Mouse (Mus musculus): Measurements from ENCODE around the gene Klhdc8a. TPM values are rescaled to one million over a fixed set of nuclear protein-coding genes. Genes with fewer than 3 reads are reported as not detected.

Klhdc8a gene
- 0.69 and 0.70 TPM in 2 replicates for polyA plus RNA-seq (2012; rRNA removed)

- TF ChIP-seq POLR2A (IDR thresholded peaks at IDR 0.05; ENCODE audit: control insufficient read depth, low read depth, low read length) (no peak), CTCF (IDR thresholded peaks at IDR 0.05; ENCODE audit: control insufficient read depth, insufficient read depth, insufficient replicate concordance, low read depth, low read length) (no peak)
- H3K4me1 ChIP-seq (ENCODE audit: control insufficient read depth, insufficient read depth, low read length), result peaks cover 14% of the 10 kb centered on the region
- no peaks in the 10 kb centered on the region for H3K36me3 ChIP-seq (ENCODE audit: control insufficient read depth, insufficient read depth, low read length)
- H3K27me3 ChIP-seq (ENCODE audit: control insufficient read depth, insufficient read depth, low read length), result no peaks in the 10 kb centered on the region; the same call in 1 of the 2 replicates
- H3K27ac ChIP-seq (ENCODE audit: control insufficient read depth, insufficient read depth, low read depth, low read length), result no peak within 1 kb of the TSS
- peak within 1 kb of the TSS; percentile 79 for H3K4me3 ChIP-seq (ENCODE audit: control insufficient read depth, low read depth, low read length)
Observed at GRCm38 (mm10) chr1:132298425-132298800, at the start of gene Klhdc8a. Klhdc8a (plus strand) TSS chr1:132298626.

GRCm38 (mm10) chr1:132254467-132254866, 44.0 kb upstream of the Klhdc8a start:
- H3K27ac ChIP-seq (ENCODE audit: control insufficient read depth, insufficient read depth, low read depth, low read length), result no peak overlapping the region
- no peaks in the 10 kb centered on the region for H3K36me3 ChIP-seq (ENCODE audit: control insufficient read depth, insufficient read depth, low read length)
- H3K4me3 ChIP-seq (ENCODE audit: control insufficient read depth, low read depth, low read length), result no peak overlapping the region
- H3K27me3 ChIP-seq (ENCODE audit: control insufficient read depth, insufficient read depth, low read length), result no peaks in the 10 kb centered on the region
- TF ChIP-seq POLR2A (IDR thresholded peaks at IDR 0.05; ENCODE audit: control insufficient read depth, low read depth, low read length) (no peak), CTCF (IDR thresholded peaks at IDR 0.05; ENCODE audit: control insufficient read depth, insufficient read depth, insufficient replicate concordance, low read depth, low read length) (no peak)
- no peaks in the 10 kb centered on the region for H3K4me1 ChIP-seq (ENCODE audit: control insufficient read depth, insufficient read depth, low read length)

GRCm38 (mm10) chr1:132260331-132260730, 38.1 kb upstream of the Klhdc8a start:
- Histone ChIP-seq H3K27ac (ENCODE audit: control insufficient read depth, insufficient read depth, low read depth, low read length) (no peak overlapping the region), H3K4me3 (ENCODE audit: control insufficient read depth, low read depth, low read length) (no peak overlapping the region), H3K36me3 (ENCODE audit: control insufficient read depth, insufficient read depth, low read length) (no peaks in the 10 kb centered on the region), H3K4me1 (ENCODE audit: control insufficient read depth, insufficient read depth, low read length) (no peaks in the 10 kb centered on the region), H3K27me3 (ENCODE audit: control insufficient read depth, insufficient read depth, low read length) (no peaks in the 10 kb centered on the region)
- TF ChIP-seq POLR2A (IDR thresholded peaks at IDR 0.05; ENCODE audit: control insufficient read depth, low read depth, low read length) (no peak), CTCF (IDR thresholded peaks at IDR 0.05; ENCODE audit: control insufficient read depth, insufficient read depth, insufficient replicate concordance, low read depth, low read length) (no peak)

GRCm38 (mm10) chr1:132261058-132261457, 37.4 kb upstream of the Klhdc8a start:
- TF ChIP-seq CTCF (IDR thresholded peaks at IDR 0.05; ENCODE audit: control insufficient read depth, insufficient read depth, insufficient replicate concordance, low read depth, low read length), result peak; percentile 8; the same call in 1 of the 2 replicates
- no peak for TF ChIP-seq POLR2A (IDR thresholded peaks at IDR 0.05; ENCODE audit: control insufficient read depth, low read depth, low read length)
- H3K27me3 ChIP-seq (ENCODE audit: control insufficient read depth, insufficient read depth, low read length), result no peaks in the 10 kb centered on the region
- no peak overlapping the region for H3K4me3 ChIP-seq (ENCODE audit: control insufficient read depth, low read depth, low read length)
- H3K4me1 ChIP-seq (ENCODE audit: control insufficient read depth, insufficient read depth, low read length), result no peaks in the 10 kb centered on the region
- H3K36me3 ChIP-seq (ENCODE audit: control insufficient read depth, insufficient read depth, low read length), result no peaks in the 10 kb centered on the region
- H3K27ac ChIP-seq (ENCODE audit: control insufficient read depth, insufficient read depth, low read depth, low read length), result no peak overlapping the region

- H3K27me3 ChIP-seq (ENCODE audit: control insufficient read depth, insufficient read depth, low read length), result no peaks in the 10 kb centered on the region
- H3K27ac ChIP-seq (ENCODE audit: control insufficient read depth, insufficient read depth, low read depth, low read length), result no peak overlapping the region
- H3K36me3 ChIP-seq (ENCODE audit: control insufficient read depth, insufficient read depth, low read length), result no peaks in the 10 kb centered on the region
- no peak overlapping the region for H3K4me3 ChIP-seq (ENCODE audit: control insufficient read depth, low read depth, low read length)
- TF ChIP-seq POLR2A (IDR thresholded peaks at IDR 0.05; ENCODE audit: control insufficient read depth, low read depth, low read length), result no peak
- no peak for TF ChIP-seq CTCF (IDR thresholded peaks at IDR 0.05; ENCODE audit: control insufficient read depth, insufficient read depth, insufficient replicate concordance, low read depth, low read length)
- no peaks in the 10 kb centered on the region for H3K4me1 ChIP-seq (ENCODE audit: control insufficient read depth, insufficient read depth, low read length)
Observed at GRCm38 (mm10) chr1:132263618-132264017, 34.8 kb upstream of the Klhdc8a start.

- no peak overlapping the region for H3K27ac ChIP-seq (ENCODE audit: control insufficient read depth, insufficient read depth, low read depth, low read length)
Observed at GRCm38 (mm10) chr1:132264577-132264976, 33.8 kb upstream of the Klhdc8a start.

GRCm38 (mm10) chr1:132265211-132265859, 33.1 kb upstream of the Klhdc8a start:
- H3K27me3 ChIP-seq (ENCODE audit: control insufficient read depth, insufficient read depth, low read length), result no peaks in the 10 kb centered on the region
- TF ChIP-seq POLR2A (IDR thresholded peaks at IDR 0.05; ENCODE audit: control insufficient read depth, low read depth, low read length) (no peak), CTCF (IDR thresholded peaks at IDR 0.05; ENCODE audit: control insufficient read depth, insufficient read depth, insufficient replicate concordance, low read depth, low read length) (no peak)
- H3K27ac ChIP-seq (ENCODE audit: control insufficient read depth, insufficient read depth, low read depth, low read length), result no peak overlapping the region
- no peak overlapping the region for H3K4me3 ChIP-seq (ENCODE audit: control insufficient read depth, low read depth, low read length)
- H3K36me3 ChIP-seq (ENCODE audit: control insufficient read depth, insufficient read depth, low read length), result no peaks in the 10 kb centered on the region
- H3K4me1 ChIP-seq (ENCODE audit: control insufficient read depth, insufficient read depth, low read length), result no peaks in the 10 kb centered on the region

More at GRCm38 (mm10) chr1:132264577-132264976, 33.8 kb upstream of the Klhdc8a start:
- Histone ChIP-seq H3K4me3 (ENCODE audit: control insufficient read depth, low read depth, low read length) (no peak overlapping the region), H3K36me3 (ENCODE audit: control insufficient read depth, insufficient read depth, low read length) (no peaks in the 10 kb centered on the region), H3K27me3 (ENCODE audit: control insufficient read depth, insufficient read depth, low read length) (no peaks in the 10 kb centered on the region), H3K4me1 (ENCODE audit: control insufficient read depth, insufficient read depth, low read length) (no peaks in the 10 kb centered on the region)
- no peak for TF ChIP-seq POLR2A (IDR thresholded peaks at IDR 0.05; ENCODE audit: control insufficient read depth, low read depth, low read length)
- TF ChIP-seq CTCF (IDR thresholded peaks at IDR 0.05; ENCODE audit: control insufficient read depth, insufficient read depth, insufficient replicate concordance, low read depth, low read length), result no peak

Data from testis, adult 2 months (tissue).